Mouse (Mus musculus): ENCODE results near the gene Doc2g.

Doc2g gene

DNA sequence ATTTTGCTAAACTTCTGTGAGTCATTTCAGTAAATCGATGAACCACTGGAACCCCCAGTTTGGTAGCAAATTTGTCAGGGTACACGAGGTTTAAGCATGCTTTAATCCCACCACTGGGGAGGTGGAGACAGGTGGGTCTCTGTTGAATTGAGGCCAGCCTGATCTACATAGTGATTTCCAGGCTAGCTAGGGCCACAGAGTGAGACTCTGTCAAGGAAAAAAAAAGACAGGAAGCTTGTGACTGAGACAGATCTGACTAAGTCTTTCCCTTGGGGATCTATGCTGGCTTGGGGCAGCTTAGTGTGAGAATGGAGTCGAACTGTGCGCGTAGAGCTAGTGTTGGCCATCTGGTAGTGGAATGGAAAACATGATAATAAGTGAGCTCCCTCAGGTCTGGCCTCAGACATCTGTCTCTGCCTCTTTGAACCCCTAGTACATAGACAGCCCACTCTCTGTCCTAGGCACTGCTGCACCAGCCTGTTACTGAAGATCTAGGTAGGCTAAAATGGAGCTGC, 49.5 kb downstream of the Doc2g start:
- DNase-seq (ENCODE audit: low spot score) = no peak

DNA sequence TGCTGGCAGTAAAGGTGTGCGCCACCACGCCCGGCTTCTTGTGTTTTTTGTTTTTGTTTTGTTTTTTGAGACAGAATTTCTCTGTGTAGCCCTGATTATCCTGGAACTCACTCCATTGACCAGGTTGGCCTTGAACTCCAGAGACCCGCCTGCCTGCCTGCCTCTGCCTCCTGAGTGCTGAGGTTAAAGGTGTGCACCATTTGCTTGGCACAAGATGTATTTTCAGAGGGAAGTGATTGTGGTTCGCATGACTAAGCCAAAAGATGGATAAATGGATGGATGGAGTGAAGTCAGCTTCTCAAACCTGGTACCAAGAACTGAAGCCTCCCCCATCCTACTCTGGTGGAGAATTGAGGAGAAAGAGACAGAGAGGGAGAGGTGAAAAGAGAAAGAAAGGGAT, 51.5 kb downstream of the Doc2g start:
- no peak for DNase-seq (ENCODE audit: low spot score)

DNA sequence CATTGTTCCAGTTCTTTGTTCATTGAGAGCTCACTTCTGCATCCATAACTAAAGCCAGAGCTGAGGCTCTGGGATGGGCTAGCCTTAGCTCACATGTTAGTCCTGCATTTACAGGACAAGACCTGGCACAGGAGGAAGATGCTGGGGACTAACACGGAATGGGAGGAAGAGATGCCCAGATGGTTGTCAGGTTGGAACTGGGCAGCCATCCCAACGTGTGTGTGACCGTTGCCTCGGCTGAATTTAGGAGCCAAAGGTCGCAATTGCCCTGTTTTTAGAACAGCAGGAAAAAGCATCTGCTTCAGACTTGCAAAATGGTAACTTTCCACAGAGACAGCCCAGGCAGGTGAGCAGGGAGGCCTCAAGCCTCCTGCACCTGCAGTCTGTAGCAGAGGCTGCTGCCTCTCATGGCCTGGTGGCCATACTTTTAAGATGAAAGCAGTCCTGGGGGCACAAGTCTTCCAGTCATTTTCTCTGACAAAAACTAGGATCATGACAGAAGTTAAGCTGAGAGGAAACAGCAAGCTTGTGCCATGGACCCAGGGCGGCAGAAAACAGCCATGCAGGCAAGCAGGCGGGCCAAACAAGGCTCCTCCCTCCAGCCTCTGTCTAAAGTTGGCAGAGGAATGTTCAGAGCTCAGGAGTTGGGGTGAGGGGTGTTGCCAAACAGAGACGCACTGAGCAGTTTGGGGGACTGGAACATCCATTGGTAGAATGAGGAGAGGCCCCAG, 52.3 kb downstream of the Doc2g start:
- no peak for DNase-seq (ENCODE audit: low spot score)

DNA sequence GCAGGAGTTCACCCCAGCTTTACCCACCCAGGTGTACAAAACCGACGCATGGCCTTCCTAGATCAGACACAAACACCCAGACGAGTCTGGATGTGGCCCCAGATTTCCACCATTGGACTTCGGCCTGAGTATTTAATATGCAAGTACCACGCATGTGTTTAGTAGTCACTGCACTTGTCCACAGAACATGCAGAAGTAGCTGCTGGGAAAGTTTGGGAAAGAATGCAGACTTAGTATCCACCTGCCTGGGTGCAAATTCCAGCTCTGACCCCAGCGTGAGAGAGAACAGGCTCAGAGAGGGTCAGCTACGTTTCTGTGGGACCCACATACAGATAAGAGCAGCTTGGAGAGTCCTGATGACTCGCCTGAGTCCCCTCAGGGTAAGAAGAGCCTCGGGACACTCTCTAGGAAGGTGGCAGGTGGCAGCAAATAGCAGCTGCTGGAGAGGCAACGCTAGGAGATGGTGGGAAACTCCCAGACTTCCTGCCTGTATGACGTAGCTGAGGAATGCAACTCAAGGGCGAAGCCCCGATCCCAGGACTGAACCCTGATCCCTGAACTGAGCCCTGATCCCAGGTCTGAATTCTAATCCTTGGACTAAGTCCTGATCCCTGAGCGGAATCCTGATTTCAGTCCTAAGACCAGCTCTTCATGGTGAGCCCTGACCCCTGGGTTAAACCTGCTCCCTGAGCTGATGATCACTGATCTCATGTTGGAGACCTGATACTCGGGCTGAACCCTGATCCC, 53.0 kb downstream of the Doc2g start:
- DNase-seq (ENCODE audit: low spot score) = no peak

All from embryo, embryonic 10 days (tissue).